Mouse (Mus musculus) CH12.LX (cell line): Measurements from ENCODE around the gene Milr1. TPM values are rescaled to one million over a fixed set of nuclear protein-coding genes. Genes with fewer than 3 reads are reported as not detected.

ENCODE experiments used
- DNase-seq: peaks from one replicate; pipeline ENCODE4 v3.0.0-alpha.2; 2013; ENCODE audit errors: extremely low read depth
- H3K27ac ChIP-seq: 2 replicates; pipeline ENCODE4 v1.5.1; 2012; ENCODE audit warnings: low read depth, mild to moderate bottlenecking, control low read depth, moderate library complexity; ENCODE audit not compliant: insufficient read depth
- H3K27me3 ChIP-seq: replicated peaks from 2 replicates; pipeline ENCODE3; 2012; ENCODE audit warnings: inconsistent platforms
- H3K36me3 ChIP-seq, 2 experiments: replicated peaks in 1 of 2; 2 replicates each; pipeline versions ENCODE3 to v1.6.1; 2012; ENCODE audit warnings: inconsistent platforms in 1 of 2, low read length in 1 of 2, mild to moderate bottlenecking in 1 of 2, mixed read lengths in 1 of 2, moderate library complexity in 1 of 2; ENCODE audit not compliant: control insufficient read depth in 1 of 2, insufficient read depth in 1 of 2
- H3K4me1 ChIP-seq, 2 experiments: 2 replicates each; pipeline ENCODE4 v1.6.1; 2012; ENCODE audit warnings: inconsistent platforms in 1 of 2, moderate library complexity in 1 of 2; ENCODE audit not compliant: insufficient read depth in 2 of 2, control insufficient read depth in 1 of 2
- H3K4me2 ChIP-seq: 2 replicates; pipeline ENCODE4 v1.6.1; 2012; ENCODE audit warnings: low read depth, mild to moderate bottlenecking, control low read depth; ENCODE audit not compliant: poor library complexity, insufficient read depth, severe bottlenecking
- H3K4me3 ChIP-seq, 3 experiments: fragments of 150-350 bp in 1 of 3; sonication (generic) in 1 of 3; replicated peaks in 1 of 3; 2 replicates each; pipeline versions ENCODE3 to v1.5.1; 2011 to 2012; ENCODE audit warnings: low read depth in 2 of 3, low read length in 2 of 3, mild to moderate bottlenecking in 2 of 3, moderate library complexity in 2 of 3, control low read depth in 1 of 3, improper control_type of control experiment in 1 of 3, inconsistent platforms in 1 of 3, mixed read lengths in 1 of 3; ENCODE audit not compliant: poor library complexity in 1 of 3
- H3K79me2 ChIP-seq: replicated peaks from 2 replicates; pipeline ENCODE4 v1.6.1; 2012; ENCODE audit warnings: mild to moderate bottlenecking, moderate library complexity; ENCODE audit not compliant: control insufficient read depth, poor library complexity, insufficient read depth, severe bottlenecking; ENCODE audit errors: extremely low read depth
- H3K9ac ChIP-seq: 2 replicates; pipeline ENCODE4 v1.6.1; 2012; ENCODE audit warnings: low read depth, mild to moderate bottlenecking, control low read depth, moderate library complexity; ENCODE audit not compliant: insufficient read depth
- H3K9me3 ChIP-seq: replicated peaks from 2 replicates; pipeline ENCODE3; 2012; ENCODE audit warnings: low read length, inconsistent platforms, mixed read lengths
- CHD1 ChIP-seq: IDR thresholded peaks from 2 replicates; pipeline ENCODE4 v1.6.1; 2012; ENCODE audit warnings: low read depth, low read length, improper control_type of control experiment, inconsistent platforms
- CHD2 ChIP-seq: IDR thresholded peaks from 2 replicates; pipeline ENCODE4 v1.6.1; 2011; ENCODE audit warnings: low read length, improper control_type of control experiment
- CTCF ChIP-seq, 2 experiments: IDR thresholded peaks in 1 of 2; conservative IDR thresholded peaks in 1 of 2; 2 replicates each; pipeline ENCODE4 v1.5.1; 2011 to 2012; ENCODE audit warnings: low read depth in 2 of 2, low read length in 2 of 2, improper control_type of control experiment in 1 of 2, inconsistent platforms in 1 of 2, mild to moderate bottlenecking in 1 of 2, moderate library complexity in 1 of 2
- ELF1 ChIP-seq: IDR thresholded peaks from 2 replicates; pipeline ENCODE4 v1.6.1; 2014; ENCODE audit warnings: low read depth, mild to moderate bottlenecking, inconsistent platforms, low read length, improper control_type of control experiment
- EP300 ChIP-seq: IDR thresholded peaks from 2 replicates; pipeline ENCODE4 v1.6.1; 2011; ENCODE audit warnings: low read length, improper control_type of control experiment
- ETS1 ChIP-seq: conservative IDR thresholded peaks from 2 replicates; pipeline ENCODE4 v1.6.1; 2012; ENCODE audit warnings: low read depth, mild to moderate bottlenecking, inconsistent platforms, low read length, improper control_type of control experiment, moderate library complexity
- GABPA ChIP-seq: IDR thresholded peaks from 2 replicates; pipeline ENCODE4 v1.6.1; 2012; ENCODE audit warnings: low read depth, low read length, improper control_type of control experiment, inconsistent platforms; ENCODE audit not compliant: insufficient replicate concordance
- HCFC1 ChIP-seq: IDR thresholded peaks from 2 replicates; pipeline ENCODE4 v1.6.1; 2012; ENCODE audit warnings: low read depth, mild to moderate bottlenecking, inconsistent platforms, low read length, improper control_type of control experiment
- IRF4 ChIP-seq: IDR thresholded peaks from 2 replicates; pipeline ENCODE4 v1.6.1; 2014; ENCODE audit warnings: low read depth, mild to moderate bottlenecking, inconsistent platforms, low read length, improper control_type of control experiment
- JUN ChIP-seq: IDR thresholded peaks from 2 replicates; pipeline ENCODE4 v1.6.1; 2011; ENCODE audit warnings: low read depth, mild to moderate bottlenecking, low read length, improper control_type of control experiment, moderate library complexity; ENCODE audit not compliant: insufficient read depth
- JUND ChIP-seq: conservative IDR thresholded peaks from 2 replicates; pipeline ENCODE4 v1.6.1; 2011; ENCODE audit warnings: low read depth, low read length, improper control_type of control experiment
- KAT2A ChIP-seq: IDR thresholded peaks from 2 replicates; pipeline ENCODE4 v1.6.1; 2012; ENCODE audit warnings: low read length, improper control_type of control experiment, inconsistent platforms; ENCODE audit not compliant: insufficient replicate concordance
- MAFK ChIP-seq: IDR thresholded peaks from 2 replicates; pipeline ENCODE4 v1.6.1; 2011; ENCODE audit warnings: low read length, improper control_type of control experiment; ENCODE audit not compliant: insufficient replicate concordance
- MAZ ChIP-seq: IDR thresholded peaks from 2 replicates; pipeline ENCODE4 v1.6.1; 2012; ENCODE audit warnings: low read depth, mild to moderate bottlenecking, inconsistent platforms, low read length, improper control_type of control experiment, moderate library complexity
- MEF2A ChIP-seq: IDR thresholded peaks from 2 replicates; pipeline ENCODE4 v1.6.1; 2014; ENCODE audit warnings: low read depth, mild to moderate bottlenecking, inconsistent platforms, low read length, improper control_type of control experiment, borderline replicate concordance
- MXI1 ChIP-seq: IDR thresholded peaks from 2 replicates; pipeline ENCODE4 v1.6.1; 2011; ENCODE audit warnings: mild to moderate bottlenecking, low read depth, low read length, improper control_type of control experiment
- NELFE ChIP-seq: IDR thresholded peaks from 2 replicates; pipeline ENCODE4 v1.6.1; 2011; ENCODE audit warnings: low read depth, low read length, improper control_type of control experiment
- PAX5 ChIP-seq: IDR thresholded peaks from 2 replicates; pipeline ENCODE4 v1.6.1; 2012; ENCODE audit warnings: low read length, inconsistent platforms, mixed read lengths
- POLR2AphosphoS2 ChIP-seq: IDR thresholded peaks from 2 replicates; pipeline ENCODE4 v1.6.1; 2011; ENCODE audit warnings: low read depth, low read length, improper control_type of control experiment
- RAD21 ChIP-seq: IDR thresholded peaks from 2 replicates; pipeline ENCODE4 v1.6.1; 2011; ENCODE audit warnings: low read depth, mild to moderate bottlenecking, low read length, improper control_type of control experiment, moderate library complexity
- RCOR1 ChIP-seq: conservative IDR thresholded peaks from 2 replicates; pipeline ENCODE4 v1.6.1; 2012; ENCODE audit warnings: low read depth, mild to moderate bottlenecking, inconsistent platforms, low read length, improper control_type of control experiment
- SMC3 ChIP-seq: IDR thresholded peaks from 2 replicates; pipeline ENCODE4 v1.6.1; 2011; ENCODE audit warnings: low read depth, low read length, improper control_type of control experiment
- TBP ChIP-seq: conservative IDR thresholded peaks from 2 replicates; pipeline ENCODE4 v1.6.1; 2011; ENCODE audit warnings: low read depth, low read length, improper control_type of control experiment
- TCF12 ChIP-seq: IDR thresholded peaks from 2 replicates; pipeline ENCODE4 v1.6.1; 2014; ENCODE audit warnings: low read depth, mild to moderate bottlenecking, inconsistent platforms, low read length, improper control_type of control experiment
- UBTF ChIP-seq: IDR thresholded peaks from 2 replicates; pipeline ENCODE4 v1.6.1; 2012; ENCODE audit warnings: low read depth, mild to moderate bottlenecking, inconsistent platforms, low read length, improper control_type of control experiment, moderate library complexity
- USF1 ChIP-seq: IDR thresholded peaks from 2 replicates; pipeline ENCODE4 v1.6.1; 2014; ENCODE audit warnings: low read depth, mild to moderate bottlenecking, inconsistent platforms, low read length, improper control_type of control experiment
- USF2 ChIP-seq: conservative IDR thresholded peaks from 2 replicates; pipeline ENCODE4 v1.6.1; 2011; ENCODE audit warnings: low read depth, low read length, improper control_type of control experiment
- ZC3H11A ChIP-seq: IDR thresholded peaks from 2 replicates; pipeline ENCODE4 v1.6.1; 2012; ENCODE audit warnings: low read depth, mild to moderate bottlenecking, inconsistent platforms, low read length, improper control_type of control experiment
- ZKSCAN1 ChIP-seq: IDR thresholded peaks from 2 replicates; pipeline ENCODE4 v1.6.1; 2012; ENCODE audit warnings: low read depth, inconsistent platforms, low read length, improper control_type of control experiment, borderline replicate concordance
- ZMIZ1 ChIP-seq: IDR thresholded peaks from 2 replicates; pipeline ENCODE4 v1.6.1; 2012; ENCODE audit warnings: low read depth, mild to moderate bottlenecking, inconsistent platforms, low read length, improper control_type of control experiment
- ZNF384 ChIP-seq: IDR thresholded peaks from 2 replicates; pipeline ENCODE4 v1.6.1; 2012; ENCODE audit warnings: low read depth, low read length, improper control_type of control experiment, inconsistent platforms
- dilution Hi-C: fragments of 300-500 bp; cut with MboI; formaldehyde crosslinking; loops from 2 replicates; pipeline ENCODE4 v1.14.3; 2020; ENCODE audit warnings: low sequenced_read_pairs; ENCODE audit not compliant: extremely low pct_unique_long_range_greater_than_20kb, extremely low pct_ligation_motif_present
- in situ Hi-C: fragments of 300-500 bp; cut with MboI; formaldehyde crosslinking; loops from 3 replicates; pipeline ENCODE4 v1.14.3; 2019; ENCODE audit warnings: low sequenced_read_pairs, low pct_ligation_motif_present, low pct_unique_long_range_greater_than_20kb, mixed read lengths
- polyA plus RNA-seq: library from polyadenylated mRNA; unstranded; fragments of >175 nt; gene quantifications from 2 replicates; pipeline ENCODE4 v1.2.1, GENCODE M21; 2012; ENCODE audit warnings: low read depth; ENCODE audit not compliant: insufficient read length
- total RNA-seq, 2 experiments: library from RNA; depleted of rRNA; stranded (reverse); fragments of 300-350 nt in 1 of 2; fragments of >200 nt in 1 of 2; gene quantifications; 2 replicates each; pipeline ENCODE4 v1.2.3; 2012 to 2014

Milr1 gene
- total and polyA plus RNA-seq, 3 experiments, result 22.0 to 41.2 (median 35.4) TPM

DNA sequence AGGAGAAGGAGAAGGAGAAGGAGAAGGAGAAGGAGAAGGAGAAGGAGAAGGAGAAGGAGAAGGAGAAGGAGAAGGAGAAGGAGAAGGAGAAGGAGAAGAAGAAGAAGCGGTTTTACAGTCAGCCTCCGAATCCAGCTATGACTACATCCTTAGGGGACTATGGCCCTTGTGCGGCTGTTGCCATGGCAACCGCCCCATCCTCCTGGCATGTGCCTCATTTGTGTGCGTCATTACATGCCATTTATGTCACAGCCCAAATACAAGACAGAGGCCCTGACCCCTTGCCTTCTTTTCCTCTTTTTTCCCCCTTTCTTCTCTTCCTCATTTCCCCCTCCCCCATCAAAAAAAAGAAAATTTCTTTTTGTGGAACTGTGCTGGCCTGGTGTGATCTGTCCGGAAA is 9.8 kb upstream of the Milr1 start (continued):
- TF ChIP-seq ELF1 (no peak), NELFE (no peak), USF2 (no peak)

DNA sequence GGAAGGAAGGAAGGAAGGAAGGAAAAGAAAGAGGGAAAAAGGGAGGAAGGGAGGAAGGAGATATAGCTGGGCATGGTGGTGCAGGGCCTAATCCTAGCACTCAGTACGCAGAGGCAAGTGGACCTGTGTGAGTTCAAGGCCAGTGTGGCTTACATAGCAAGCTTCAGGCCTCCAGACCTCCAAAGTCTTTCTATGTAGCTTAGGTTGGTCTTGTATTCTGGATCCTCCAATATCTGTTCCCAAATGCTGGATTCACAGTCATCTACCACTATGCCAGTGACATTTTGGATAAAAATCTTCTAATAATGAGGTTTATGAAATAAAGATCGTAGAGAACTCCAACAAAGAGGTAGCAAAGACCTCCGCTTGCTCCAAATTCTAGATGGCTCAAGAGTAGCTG is 9.2 kb upstream of the Milr1 start:
- no peak overlapping the region for H3K9ac ChIP-seq
- dilution Hi-C loops (no loop called here), in situ Hi-C loops (no loop called here)
- TF ChIP-seq KAT2A (no peak), TCF12 (no peak), HCFC1 (no peak), CHD2 (no peak)
- peaks cover 5% of the 10 kb centered on the region for H3K9me3 ChIP-seq
- no peaks in the 10 kb centered on the region for H3K27me3 ChIP-seq
- peaks cover 3 to 58% of the 10 kb centered on the region in 2 experiments; a peak in 3 of 4 replicates for H3K4me1 ChIP-seq
- peaks cover 9% of the 10 kb centered on the region for H3K79me2 ChIP-seq
- peak overlapping the region; percentile 41; the same call in 1 of the 2 replicates for H3K27ac ChIP-seq
- no peak overlapping the region for H3K4me3 ChIP-seq
- no peak overlapping the region for H3K4me2 ChIP-seq
- peaks cover 4 to 25% of the 10 kb centered on the region in 2 experiments for H3K36me3 ChIP-seq
- no peak for DNase-seq

DNA sequence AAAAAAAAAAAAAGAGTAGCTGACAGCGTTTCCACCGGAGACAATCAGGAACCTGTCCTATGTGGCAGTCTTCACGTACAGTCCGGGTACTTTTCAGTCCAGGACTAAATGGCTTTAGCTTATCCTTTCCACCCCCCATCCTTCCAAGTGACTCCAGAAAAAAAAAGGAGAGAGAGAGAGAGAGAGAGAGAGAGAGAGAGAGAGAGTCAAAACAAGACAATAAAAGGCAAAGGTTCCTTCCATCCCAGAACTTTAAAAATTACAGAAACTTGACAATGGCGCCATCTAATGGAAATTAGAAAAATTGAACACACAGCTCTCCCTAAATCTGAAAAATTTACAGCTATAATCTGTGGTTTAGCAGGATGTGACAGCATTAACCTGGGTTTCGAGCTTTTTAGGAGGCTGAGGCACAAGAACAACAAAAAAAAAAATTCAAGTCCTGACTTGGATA is 8.6 kb upstream of the Milr1 start:
- in situ Hi-C loops, result no loop called here
- H3K4me3 ChIP-seq, result no peak overlapping the region
- peak; percentile 73 for DNase-seq
- TF ChIP-seq CHD1, result no peak
- TF ChIP-seq USF1, result no peak
- no peak for TF ChIP-seq GABPA
- TF ChIP-seq IRF4, result no peak
- no peak for TF ChIP-seq PAX5
- no peak for TF ChIP-seq JUND
- peak; percentile 85 for TF ChIP-seq ZC3H11A
- no peak for TF ChIP-seq ELF1
- no peak for TF ChIP-seq ETS1
- TF ChIP-seq ZNF384, result peak; percentile 78
- TF ChIP-seq CTCF (conservative IDR thresholded peaks at IDR 0.05 in 1 of 2, IDR thresholded peaks at IDR 0.05 in 1 of 2; ENCODE audit: low read depth in 2 of 2, low read length in 2 of 2), result peak; percentile 65 to 92
- no peak for TF ChIP-seq TBP
- no peak for TF ChIP-seq ZKSCAN1
- TF ChIP-seq MAFK, result no peak
- no peak for TF ChIP-seq RCOR1
- TF ChIP-seq MAZ, result no peak
- no peak for TF ChIP-seq EP300
- no peak for TF ChIP-seq ZMIZ1
- no peak for TF ChIP-seq TCF12
- TF ChIP-seq UBTF, result no peak
- no peak for TF ChIP-seq HCFC1
- no peak for TF ChIP-seq MEF2A
- no peak for TF ChIP-seq KAT2A
- no peak for TF ChIP-seq POLR2AphosphoS2
- TF ChIP-seq SMC3, result peak; percentile 93
- no peak for TF ChIP-seq NELFE
- TF ChIP-seq RAD21, result peak; percentile 89
- no peak for TF ChIP-seq MXI1
- no peak for TF ChIP-seq JUN

More for the DNA sequence above, 8.6 kb upstream of the Milr1 start:
- no peak overlapping the region for H3K9ac ChIP-seq
- dilution Hi-C loops, result no loop called here
- H3K4me2 ChIP-seq, result no peak overlapping the region
- no peaks in the 10 kb centered on the region for H3K27me3 ChIP-seq
- H3K79me2 ChIP-seq, result peaks cover 12% of the 10 kb centered on the region
- H3K27ac ChIP-seq, result no peak overlapping the region
- peaks cover 9% of the 10 kb centered on the region for H3K9me3 ChIP-seq
- peaks cover 4 to 22% of the 10 kb centered on the region in 2 experiments for H3K36me3 ChIP-seq
- peaks cover 3 to 52% of the 10 kb centered on the region in 2 experiments; a peak in 3 of 4 replicates for H3K4me1 ChIP-seq
